Mouse (Mus musculus) heart, postnatal 0 days (tissue): ENCODE results near the gene Dhrs1. TPM values are rescaled to one million over a fixed set of nuclear protein-coding genes. Genes with fewer than 3 reads are reported as not detected.

Experiments used
- ATAC-seq: fragments of 200-750 bp; cut with Nextera tagmentation; 2 replicates; pipeline ENCODE4 v1.8.0; 2017; ENCODE audit warnings: low read depth, moderate number of reproducible peaks, moderate library complexity; ENCODE audit not compliant: insufficient read depth
- DNase-seq: peaks from one replicate; pipeline ENCODE4 v3.0.0-alpha.2; 2016; ENCODE audit warnings: low spot score
- H3K27ac ChIP-seq: fragments of 300-500 bp; sonication (generic); 2 replicates; pipeline ENCODE4 v1.5.1; 2014; ENCODE audit warnings: low read depth, mild to moderate bottlenecking
- H3K27me3 ChIP-seq: fragments of 300-500 bp; sonication (generic); 2 replicates; pipeline ENCODE4 v1.6.1; 2014; ENCODE audit warnings: low read length, mixed read lengths; ENCODE audit not compliant: control insufficient read depth, insufficient read depth
- H3K36me3 ChIP-seq: fragments of 300-500 bp; sonication (generic); replicated peaks from 2 replicates; pipeline ENCODE4 v1.6.1; 2014; ENCODE audit warnings: low read length, mixed read lengths; ENCODE audit not compliant: control insufficient read depth, insufficient read depth
- H3K4me1 ChIP-seq: fragments of 300-500 bp; sonication (generic); 2 replicates; pipeline ENCODE4 v1.6.1; 2014; ENCODE audit warnings: antibody characterized with exemption; ENCODE audit not compliant: control insufficient read depth, insufficient read depth
- H3K4me2 ChIP-seq: fragments of 300-500 bp; sonication (generic); 2 replicates; pipeline ENCODE4 v1.6.1; 2014; ENCODE audit warnings: low read depth, mild to moderate bottlenecking, low read length, moderate library complexity
- H3K4me3 ChIP-seq: fragments of 300-500 bp; sonication (generic); 2 replicates; pipeline ENCODE4 v1.5.1; 2014; ENCODE audit warnings: low read depth, low read length
- H3K9ac ChIP-seq: fragments of 300-500 bp; sonication (generic); replicated peaks from 2 replicates; pipeline ENCODE4 v1.6.1; 2014; ENCODE audit warnings: low read depth, low read length, mixed read lengths
- H3K9me3 ChIP-seq: fragments of 300-500 bp; sonication (generic); replicated peaks from 2 replicates; pipeline ENCODE4 v1.6.1; 2016; ENCODE audit warnings: low read length; ENCODE audit not compliant: control insufficient read depth
- CTCF ChIP-seq: IDR thresholded peaks from 2 replicates; pipeline ENCODE4 v1.5.1; 2016; ENCODE audit warnings: antibody characterized with exemption, control low read depth, low read depth
- EP300 ChIP-seq: IDR thresholded peaks from 2 replicates; pipeline ENCODE4 v1.6.1; 2016; ENCODE audit warnings: antibody characterized with exemption, low read depth
- WGBS: fragments of 180-500 bp; shearing (Covaris S2); extraction: QIAGEN DNeasy Blood & Tissue Kit; methylation state at CpG from one replicate; pipeline ENCODE4 v1.1.7; 2014; 5-methylcytosine and 5-hydroxymethylcytosine counted together
- polyA plus RNA-seq: library from polyadenylated mRNA; unstranded; fragments of >200 nt; fragmentation: Nextera tagmentation; extraction: Ambion mirVana; gene quantifications from 2 replicates; pipeline ENCODE4 v1.2.1, GENCODE M21; 2015
- total RNA-seq: library from RNA; depleted of rRNA; stranded (reverse); fragments of >200 nt; gene quantifications from 2 replicates; pipeline ENCODE4 v1.2.3, GENCODE M21; 2014; ENCODE audit warnings: low replicate concordance; rRNA removed

Dhrs1 gene
- total RNA-seq (51.9 and 58.1 TPM in 2 replicates), polyA plus RNA-seq (62.9 and 65.0 TPM in 2 replicates)

DNA sequence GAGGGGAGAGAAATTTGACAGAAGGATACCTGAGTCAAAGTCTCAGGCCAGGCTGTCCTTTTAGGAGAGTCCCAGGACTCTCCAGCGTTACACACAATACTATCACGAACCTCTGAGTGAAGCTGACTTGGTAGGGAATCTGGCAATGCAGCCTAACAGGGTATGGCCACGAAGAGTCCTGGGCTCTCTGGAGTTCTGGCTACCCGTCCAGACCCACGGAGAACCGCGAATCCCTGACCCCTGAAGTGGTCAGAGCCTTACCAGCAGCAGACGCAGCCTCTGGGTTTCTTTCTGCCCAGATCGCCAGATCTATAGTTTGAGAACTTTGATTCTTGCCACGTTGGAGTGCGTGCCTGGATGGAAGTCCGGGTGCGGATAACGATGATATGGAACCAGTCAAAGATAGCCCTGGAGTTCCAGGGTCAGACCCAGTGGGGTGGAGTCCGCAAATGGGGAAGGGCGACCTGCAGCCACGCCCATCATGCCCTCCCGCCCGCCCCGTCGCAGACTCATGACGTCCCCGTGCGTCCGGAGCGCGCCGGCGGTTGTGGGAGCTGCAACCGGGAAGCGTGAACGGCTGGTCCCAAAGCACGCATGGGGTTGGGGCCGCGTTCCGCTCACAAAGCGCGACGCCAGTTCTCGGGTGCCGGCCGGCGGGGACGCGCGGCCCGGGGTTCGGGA, at the start of gene Dhrs1, which contains the start of gene Nop9:
TSS of gene Dhrs1 (minus strand) at position 511 of the 681 bp plus-strand sequence.
TSS of gene Nop9 (plus strand) at position 514 of the 681 bp plus-strand sequence.
- peak within 1 kb of the TSS; percentile 89 for H3K4me2 ChIP-seq
- H3K4me3 ChIP-seq, result peak within 1 kb of the TSS; percentile 86
- H3K9ac ChIP-seq, result peak within 1 kb of the TSS; percentile 80
- no peaks in the 10 kb centered on the region for H3K9me3 ChIP-seq
- peaks cover 41% of the 10 kb centered on the region for H3K36me3 ChIP-seq
- ATAC-seq, result peak; percentile 89
- peaks cover 22% of the 10 kb centered on the region for H3K4me1 ChIP-seq
- peak within 1 kb of the TSS; percentile 54; the same call in 1 of the 2 replicates for H3K27ac ChIP-seq
- TF ChIP-seq CTCF (no peak), EP300 (no peak)
- DNase-seq, result peak; percentile 84
- H3K27me3 ChIP-seq, result no peaks in the 10 kb centered on the region
- WGBS, result 1% methylated on average over 47 of the region's 48 CpGs

DNA sequence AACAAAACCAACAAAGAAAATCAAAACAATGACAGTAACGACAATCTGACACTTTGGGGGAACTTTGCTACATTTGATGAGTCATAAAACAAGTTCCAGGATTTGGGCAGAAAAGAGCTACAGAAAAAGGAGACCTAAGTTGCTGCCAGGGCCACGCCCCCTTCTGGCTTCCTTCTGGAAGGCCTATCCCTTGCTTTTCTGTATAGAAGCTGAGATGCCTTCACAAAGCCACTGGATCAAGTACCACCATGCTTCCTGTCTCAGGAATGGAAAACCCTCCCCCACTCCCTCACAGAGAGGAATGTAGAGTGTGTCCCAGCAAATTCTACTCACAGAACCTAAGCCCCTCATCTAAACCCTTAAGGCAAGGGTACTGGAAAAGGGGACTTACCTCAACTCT, 48.5 kb upstream of the Dhrs1 start:
- H3K36me3 ChIP-seq, result no peaks in the 10 kb centered on the region
- TF ChIP-seq CTCF, result no peak
- DNase-seq, result no peak
- H3K9ac ChIP-seq, result no peak overlapping the region
- H3K27ac ChIP-seq, result no peak overlapping the region
- no peak overlapping the region for H3K4me2 ChIP-seq
- peaks cover 5% of the 10 kb centered on the region; the same call in 1 of the 2 replicates for H3K27me3 ChIP-seq
- no peaks in the 10 kb centered on the region for H3K9me3 ChIP-seq
- no peak for ATAC-seq
- 0 out of 2 replicates have a peak, but pooled peaks cover 3% of the 10 kb centered on the region for H3K4me1 ChIP-seq
- 52% methylated on average over 2 of the region's 2 CpGs for WGBS
- H3K4me3 ChIP-seq, result no peak overlapping the region

DNA sequence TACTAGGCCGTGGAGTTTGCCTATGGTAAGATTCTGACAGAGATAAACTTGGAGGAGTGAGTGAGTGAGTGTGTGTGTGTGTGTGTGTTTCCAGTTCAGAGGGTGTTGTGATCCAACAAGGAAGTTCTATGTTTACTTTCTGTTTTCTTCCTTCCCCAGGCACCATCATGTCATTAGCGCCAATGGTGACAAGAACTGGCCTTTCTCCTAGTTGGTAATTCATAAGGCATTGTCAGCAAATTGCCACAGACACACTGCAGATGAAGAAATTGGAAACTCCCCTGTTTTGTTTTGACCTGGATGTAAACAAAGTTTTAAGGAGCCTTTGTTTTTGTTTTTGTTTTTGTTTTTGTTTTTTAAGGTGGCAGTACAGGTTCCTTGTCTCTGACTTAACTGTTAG, 48.0 kb upstream of the Dhrs1 start:
- H3K4me1 ChIP-seq, result peaks cover 8% of the 10 kb centered on the region; the same call in 1 of the 2 replicates
- TF ChIP-seq CTCF, result no peak
- TF ChIP-seq EP300, result no peak
- 63% methylated on average over 2 of the region's 2 CpGs for WGBS
- H3K4me3 ChIP-seq, result no peak overlapping the region
- H3K9ac ChIP-seq, result no peak overlapping the region
- no peak overlapping the region for H3K4me2 ChIP-seq
- no peak overlapping the region for H3K27ac ChIP-seq
- peaks cover 9% of the 10 kb centered on the region for H3K27me3 ChIP-seq
- H3K36me3 ChIP-seq, result no peaks in the 10 kb centered on the region
- ATAC-seq (no peak), DNase-seq (no peak)
- H3K9me3 ChIP-seq, result no peaks in the 10 kb centered on the region

DNA sequence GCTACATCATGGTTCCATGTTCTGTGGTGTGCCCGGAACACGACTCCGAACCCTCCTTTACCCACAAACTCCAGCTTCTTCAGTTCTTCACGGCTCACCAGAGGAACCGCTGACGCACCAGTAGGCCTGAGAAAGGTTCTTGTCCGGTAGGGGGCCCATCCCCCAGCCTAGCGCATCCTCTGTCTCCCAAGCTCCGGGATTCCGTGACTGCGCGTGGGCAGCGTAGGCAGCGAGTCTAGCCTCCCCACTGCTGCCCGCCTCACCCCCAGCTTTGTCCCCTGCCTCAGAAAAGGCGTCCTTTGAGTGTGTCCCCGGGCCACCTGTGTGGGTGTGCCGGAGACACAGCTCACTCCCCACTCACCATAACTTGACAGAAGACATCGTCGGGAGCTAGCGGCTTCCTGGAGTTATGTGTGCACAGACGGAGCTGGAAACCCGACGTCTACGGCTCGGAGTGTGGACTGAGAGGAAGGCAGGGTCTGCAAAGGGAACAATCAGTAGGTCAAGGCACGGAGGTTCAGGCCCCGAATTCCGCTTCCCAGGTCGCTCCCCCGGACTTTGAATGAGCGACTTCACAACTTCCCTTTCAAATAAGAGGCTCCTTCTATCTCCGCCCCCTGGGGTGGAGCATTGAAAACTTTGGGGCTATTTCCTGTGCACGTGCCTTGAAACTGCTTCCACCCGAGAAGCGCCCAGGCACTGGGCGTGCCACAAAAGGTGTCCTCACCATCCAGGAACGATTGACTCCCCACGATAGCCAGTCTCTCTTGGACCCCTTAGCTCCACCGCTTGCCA, 43.0 kb upstream of the Dhrs1 start, which contains the start of gene Ripk3:
TSS of gene Ripk3 (minus strand) at position 610 of the 795 bp plus-strand sequence.
- WGBS, result 5% methylated on average over 40 of the region's 40 CpGs
- Histone ChIP-seq H3K27me3 (peaks cover 38% of the 10 kb centered on the region), H3K4me2 (peak within 1 kb of the TSS; percentile 77), H3K36me3 (no peaks in the 10 kb centered on the region), H3K9ac (peak within 1 kb of the TSS; percentile 37; the same call in 1 of the 2 replicates), H3K9me3 (no peaks in the 10 kb centered on the region), H3K4me3 (peak within 1 kb of the TSS; percentile 53), H3K4me1 (peaks cover 11% of the 10 kb centered on the region; the same call in 1 of the 2 replicates), H3K27ac (no peak within 1 kb of the TSS)
- ATAC-seq, result no peak
- TF ChIP-seq EP300 (no peak), CTCF (no peak)
- no peak for DNase-seq

DNA sequence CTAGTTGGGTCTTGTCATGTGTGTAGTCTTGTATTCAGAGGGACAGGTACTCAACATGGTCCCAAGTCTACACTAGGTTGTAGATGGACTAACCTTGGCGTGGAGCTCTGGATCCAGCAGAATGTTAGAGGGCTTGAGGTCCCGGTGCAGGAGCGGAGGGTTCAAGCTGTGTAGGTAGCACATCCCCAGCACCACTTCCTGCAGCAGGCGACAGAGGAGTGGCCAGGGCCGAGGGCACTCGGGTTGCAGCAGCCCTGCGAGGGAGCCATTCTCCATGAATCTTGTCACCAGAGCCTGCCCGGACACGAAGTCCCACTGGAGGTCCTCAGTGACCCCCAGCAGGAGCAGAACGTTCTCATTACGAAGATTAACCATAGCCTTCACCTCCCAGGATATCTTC, 42.2 kb upstream of the Dhrs1 start:
- WGBS, result 37% methylated on average over 11 of the region's 11 CpGs
- peaks cover 11% of the 10 kb centered on the region; the same call in 1 of the 2 replicates for H3K4me1 ChIP-seq
- H3K4me2 ChIP-seq, result peak overlapping the region; percentile 77
- peak overlapping the region; percentile 53 for H3K4me3 ChIP-seq
- ATAC-seq (no peak), DNase-seq (no peak)
- no peak overlapping the region for H3K27ac ChIP-seq
- H3K36me3 ChIP-seq, result no peaks in the 10 kb centered on the region
- no peaks in the 10 kb centered on the region for H3K9me3 ChIP-seq
- TF ChIP-seq EP300 (no peak), CTCF (no peak)
- H3K9ac ChIP-seq, result no peak overlapping the region
- peaks cover 41% of the 10 kb centered on the region for H3K27me3 ChIP-seq
